Comparison of ENCODE assay signal across 16 mouse cellular contexts in the genomic region with DNA sequence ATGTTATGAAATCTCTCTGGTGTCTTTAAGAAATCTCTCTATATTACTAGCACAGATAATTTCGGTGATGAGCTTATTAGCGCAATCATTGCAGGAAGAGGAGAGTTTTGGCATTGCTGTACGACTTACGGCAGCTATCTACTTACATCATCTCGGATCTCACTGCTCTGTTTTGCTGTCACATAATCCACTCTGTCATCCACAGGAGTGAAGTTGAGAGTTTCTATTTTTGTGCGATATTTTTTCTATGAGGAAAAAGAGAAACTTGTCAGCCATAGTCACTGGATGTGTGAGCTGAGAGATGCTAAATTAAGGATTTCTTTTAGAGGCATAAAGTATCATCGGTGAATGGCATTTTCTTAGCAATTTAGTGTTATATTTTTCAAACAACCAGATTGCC.
A peak's percentile ranks its signal among the peaks of the same experiment; 100 is the strongest.
DNase-seq lines count a peak whose midpoint lies in the region; ATAC-seq and TF ChIP-seq lines count a peak whose summit lies in the region.
"Had no signal": no experiment of that assay in that cellular context is flagged by ENCODE, and none has a peak within 500 bp of the region (broad histone marks: within the 10 kb centered on the region; RNA-seq: fewer than 3 reads in every experiment).

No protein-coding gene starts in this region.

- peak; percentile 16 for DNase-seq in forebrain, embryonic 14.5 days (ENCODE audit: low spot score)
- no peak for DNase-seq in forebrain, embryonic 11.5 days (ENCODE audit: low spot score)
- peak; percentile 26 for DNase-seq in forebrain, postnatal 0 days
- peak; percentile 65 for DNase-seq in brain, adult 2 months (ENCODE audit: low read depth, low spot score)
- peak; percentile 51 for DNase-seq in telencephalon, adult 2 months (ENCODE audit: low read depth, low spot score)
- no peak for DNase-seq in urinary bladder, adult 18-20 months (ENCODE audit: low spot score in 2 of 2)
- DNase-seq: B cell, adult 2 months had no signal

- no peaks in the 10 kb centered on the region for H3K27me3 ChIP-seq in forebrain, embryonic 14.5 days (replicated peaks; ENCODE audit: control insufficient read depth, insufficient read depth, low read length)
- no peaks in the 10 kb centered on the region for H3K27me3 ChIP-seq in forebrain, embryonic 11.5 days (ENCODE audit: control insufficient read depth, insufficient read depth, low read length)
- H3K27me3 ChIP-seq in forebrain, postnatal 0 days (ENCODE audit: insufficient read depth, low read length): no peaks in the 10 kb centered on the region
- no peaks in the 10 kb centered on the region for H3K27me3 ChIP-seq in forebrain, embryonic 12.5 days
- H3K27me3 ChIP-seq: CH12.LX; embryonic facial prominence, embryonic 12.5 days; forebrain, embryonic 15.5 days; Patski had no signal

- no peaks in the 10 kb centered on the region for H3K4me1 ChIP-seq in forebrain, embryonic 14.5 days (ENCODE audit: control insufficient read depth, insufficient read depth, low read length)
- H3K4me1 ChIP-seq in forebrain, embryonic 11.5 days (replicated peaks; ENCODE audit: control insufficient read depth, insufficient read depth, low read length): no peaks in the 10 kb centered on the region
- peaks cover 5% of the 10 kb centered on the region; the same call in 1 of the 2 replicates for H3K4me1 ChIP-seq in forebrain, postnatal 0 days (ENCODE audit: insufficient read depth)
- H3K4me1 ChIP-seq in forebrain, embryonic 12.5 days: no peaks in the 10 kb centered on the region
- H3K4me1 ChIP-seq: embryonic facial prominence, embryonic 12.5 days had no signal

- no peak overlapping the region for H3K27ac ChIP-seq in forebrain, embryonic 14.5 days (ENCODE audit: low read depth, low read length)
- H3K27ac ChIP-seq in forebrain, embryonic 11.5 days (ENCODE audit: low read depth, low read length): no peak overlapping the region
- no peak overlapping the region for H3K27ac ChIP-seq in forebrain, postnatal 0 days (ENCODE audit: low read depth, low read length)
- no peak overlapping the region for H3K27ac ChIP-seq in forebrain, embryonic 12.5 days
- H3K27ac ChIP-seq: embryonic facial prominence, embryonic 10.5 days; embryonic facial prominence, embryonic 12.5 days; forebrain, embryonic 15.5 days had no signal

- H3K4me3 ChIP-seq in forebrain, embryonic 14.5 days (ENCODE audit: low read depth, low read length): no peak overlapping the region
- H3K4me3 ChIP-seq in forebrain, embryonic 11.5 days (ENCODE audit: low read depth, low read length): no peak overlapping the region
- no peak overlapping the region for H3K4me3 ChIP-seq in forebrain, postnatal 0 days (ENCODE audit: low read depth, low read length)
- H3K4me3 ChIP-seq in forebrain, embryonic 12.5 days (replicated peaks): no peak overlapping the region
- H3K4me3 ChIP-seq: embryonic facial prominence, embryonic 10.5 days; embryonic facial prominence, embryonic 12.5 days; forebrain, embryonic 15.5 days had no signal

- H3K4me2 ChIP-seq in forebrain, embryonic 14.5 days (ENCODE audit: low read length): no peak overlapping the region
- H3K4me2 ChIP-seq in forebrain, embryonic 11.5 days (ENCODE audit: low read depth, low read length, severe bottlenecking): no peak overlapping the region
- no peak overlapping the region for H3K4me2 ChIP-seq in forebrain, postnatal 0 days (ENCODE audit: low read depth)
- no peak overlapping the region for H3K4me2 ChIP-seq in forebrain, embryonic 12.5 days
- H3K4me2 ChIP-seq: embryonic facial prominence, embryonic 12.5 days; forebrain, embryonic 15.5 days had no signal

- H3K9ac ChIP-seq in forebrain, embryonic 14.5 days (ENCODE audit: low read length): no peak overlapping the region
- H3K9ac ChIP-seq in forebrain, embryonic 11.5 days (ENCODE audit: low read length): no peak overlapping the region
- no peak overlapping the region for H3K9ac ChIP-seq in forebrain, postnatal 0 days
- no peak overlapping the region for H3K9ac ChIP-seq in forebrain, embryonic 12.5 days
- H3K9ac ChIP-seq: embryonic facial prominence, embryonic 12.5 days; forebrain, embryonic 15.5 days had no signal

- WGBS in forebrain, embryonic 14.5 days: 90% methylated on average over 7 of the region's 7 CpGs
- 95% methylated on average over 7 of the region's 7 CpGs for WGBS in forebrain, embryonic 11.5 days
- WGBS in forebrain, postnatal 0 days: 77% methylated on average over 7 of the region's 7 CpGs
- 94% methylated on average over 7 of the region's 7 CpGs for WGBS in forebrain, embryonic 12.5 days

- no peaks in the 10 kb centered on the region for H3K9me3 ChIP-seq in forebrain, embryonic 14.5 days (replicated peaks; ENCODE audit: control insufficient read depth, low read length)
- H3K9me3 ChIP-seq in forebrain, embryonic 11.5 days (ENCODE audit: control insufficient read depth, low read length): no peaks in the 10 kb centered on the region
- H3K9me3 ChIP-seq in forebrain, postnatal 0 days (ENCODE audit: low read length): no peaks in the 10 kb centered on the region
- no peaks in the 10 kb centered on the region for H3K9me3 ChIP-seq in forebrain, embryonic 12.5 days
- H3K9me3 ChIP-seq: embryonic facial prominence, embryonic 10.5 days; embryonic facial prominence, embryonic 12.5 days; forebrain, embryonic 15.5 days; G1E had no signal

- no peak for TF ChIP-seq CTCF in forebrain, postnatal 0 days (IDR thresholded peaks at IDR 0.05; ENCODE audit: low read depth)

- ATAC-seq in forebrain, embryonic 14.5 days: no peak
- ATAC-seq in forebrain, embryonic 11.5 days (replicated peaks; ENCODE audit: low FRiP score): no peak
- peak; percentile 66; the same call in 1 of the 2 replicates for ATAC-seq in forebrain, postnatal 0 days
- no peak for ATAC-seq in forebrain, embryonic 12.5 days (ENCODE audit: low FRiP score)
- ATAC-seq: activated CD4-positive, CD25-positive, alpha-beta regulatory T cell, adult 4 months; CD4-positive, CD25-positive, alpha-beta regulatory T cell, adult 4 months; forebrain, embryonic 15.5 days; Patski had no signal

- H3K36me3 ChIP-seq in forebrain, embryonic 14.5 days (ENCODE audit: control insufficient read depth, insufficient read depth, low read length): no peaks in the 10 kb centered on the region
- H3K36me3 ChIP-seq in forebrain, embryonic 11.5 days (ENCODE audit: control insufficient read depth, insufficient read depth, low read length): no peaks in the 10 kb centered on the region
- H3K36me3 ChIP-seq in forebrain, postnatal 0 days (ENCODE audit: insufficient read depth): no peaks in the 10 kb centered on the region
- no peaks in the 10 kb centered on the region for H3K36me3 ChIP-seq in forebrain, embryonic 12.5 days (replicated peaks)
- H3K36me3 ChIP-seq: embryonic facial prominence, embryonic 10.5 days; embryonic facial prominence, embryonic 12.5 days; forebrain, embryonic 15.5 days; G1E had no signal

Comparison
In these comparisons a context has a peak if more than half of its experiments do, and no peak if none do; other contexts are left out.
1. DNase-seq: peak in forebrain, embryonic 14.5 days (single experiment), forebrain, postnatal 0 days (single experiment), brain, adult 2 months (single experiment) and telencephalon, adult 2 months (single experiment); none in forebrain, embryonic 11.5 days (single experiment) and urinary bladder, adult 18-20 months (0 of 2).